Mouse (Mus musculus) heart, embryonic 10.5 days (tissue): ENCODE measurements around the gene Cars. TPM values are rescaled to one million over a fixed set of nuclear protein-coding genes. Genes with fewer than 3 reads are reported as not detected.
"Not testable (repeated sequence)": the region's sequence is repeated elsewhere in the genome, so short reads cannot be mapped to it uniquely, and the experiment has no call there.

Experiments
- DNase-seq: peaks from one replicate; pipeline ENCODE4 v3.0.0-alpha.2; 2017; ENCODE audit warnings: low spot score
- H3K27ac ChIP-seq: fragments of 300-500 bp; sonication (generic); 2 replicates; pipeline ENCODE4 v1.5.1; 2016; ENCODE audit warnings: mild to moderate bottlenecking
- H3K27me3 ChIP-seq: fragments of 300-500 bp; sonication (generic); 2 replicates; pipeline ENCODE4 v1.6.1; 2016; ENCODE audit warnings: mild to moderate bottlenecking; ENCODE audit not compliant: poor library complexity, insufficient read depth, severe bottlenecking
- H3K36me3 ChIP-seq: fragments of 300-500 bp; sonication (generic); 2 replicates; pipeline ENCODE4 v1.6.1; 2016; ENCODE audit warnings: mild to moderate bottlenecking, moderate library complexity
- H3K4me1 ChIP-seq: fragments of 300-500 bp; sonication (generic); 2 replicates; pipeline ENCODE4 v1.6.1; 2016; ENCODE audit warnings: mild to moderate bottlenecking
- H3K4me3 ChIP-seq: fragments of 300-500 bp; sonication (generic); 2 replicates; pipeline ENCODE4 v1.5.1; 2016; ENCODE audit warnings: mild to moderate bottlenecking, moderate library complexity
- H3K9me3 ChIP-seq: fragments of 300-500 bp; sonication (generic); 2 replicates; pipeline ENCODE4 v1.6.1; 2016; ENCODE audit warnings: mild to moderate bottlenecking, moderate library complexity
- WGBS: fragments of 180-500 bp; shearing (Covaris S2); methylation state at CpG from one replicate; pipeline ENCODE4 v1.1.7; 2016; 5-methylcytosine and 5-hydroxymethylcytosine counted together
- polyA plus RNA-seq: library from polyadenylated mRNA; unstranded; fragments of >200 nt; fragmentation: Nextera tagmentation; extraction: Ambion mirVana; gene quantifications from 2 replicates; pipeline ENCODE4 v1.2.1, GENCODE M21; 2016

Cars gene
- 41.7 and 58.0 TPM in 2 replicates for polyA plus RNA-seq

DNA sequence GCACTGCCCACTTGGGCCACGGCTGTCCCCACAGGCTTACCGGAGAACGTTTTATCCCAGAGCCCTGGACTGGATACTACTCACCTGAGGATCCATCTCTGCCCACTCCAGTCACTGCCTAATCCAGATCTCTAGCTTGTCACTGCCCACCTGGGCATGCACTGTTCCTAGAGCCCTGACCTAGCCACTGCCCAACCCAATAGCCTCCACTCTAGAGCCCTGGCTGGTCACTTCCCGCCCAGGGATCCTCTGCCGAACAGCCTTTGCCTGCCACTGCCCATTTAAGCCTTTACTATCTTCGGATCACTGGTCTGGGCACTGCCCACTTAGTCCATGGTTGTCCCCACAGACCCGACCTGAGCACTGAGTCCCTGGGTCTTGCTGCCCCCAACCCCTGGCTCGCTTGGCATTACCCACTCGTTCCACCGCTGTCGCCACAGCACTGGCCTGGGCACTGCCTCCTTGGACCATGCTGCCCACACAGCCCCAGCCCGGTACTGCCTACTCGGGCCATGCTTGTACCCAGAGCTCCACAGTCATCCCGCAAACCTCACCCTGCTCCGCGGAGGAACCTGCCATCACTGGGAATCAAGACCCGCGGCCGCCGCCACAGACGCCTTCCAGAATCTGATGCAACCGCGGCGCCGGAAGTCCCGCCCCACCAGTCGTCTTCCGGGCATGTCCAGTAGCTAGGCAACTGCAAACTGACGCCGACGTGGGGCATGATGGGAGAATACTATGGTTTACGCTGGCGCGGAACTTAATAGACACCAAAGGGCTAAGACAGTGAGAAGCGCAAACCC lies at the start of gene Cars:
Cars (minus strand) TSS at position 663 of the 803 bp plus-strand sequence.
- no peaks in the 10 kb centered on the region for H3K27me3 ChIP-seq
- peaks cover 19% of the 10 kb centered on the region for H3K4me1 ChIP-seq
- no peaks in the 10 kb centered on the region for H3K9me3 ChIP-seq
- peak; percentile 98 for DNase-seq
- peak within 1 kb of the TSS; percentile 89 for H3K27ac ChIP-seq
- H3K36me3 ChIP-seq = peaks cover 13% of the 10 kb centered on the region
- 2% methylated on average over 35 of the region's 35 CpGs for WGBS
- H3K4me3 ChIP-seq = peak within 1 kb of the TSS; percentile 95

DNA sequence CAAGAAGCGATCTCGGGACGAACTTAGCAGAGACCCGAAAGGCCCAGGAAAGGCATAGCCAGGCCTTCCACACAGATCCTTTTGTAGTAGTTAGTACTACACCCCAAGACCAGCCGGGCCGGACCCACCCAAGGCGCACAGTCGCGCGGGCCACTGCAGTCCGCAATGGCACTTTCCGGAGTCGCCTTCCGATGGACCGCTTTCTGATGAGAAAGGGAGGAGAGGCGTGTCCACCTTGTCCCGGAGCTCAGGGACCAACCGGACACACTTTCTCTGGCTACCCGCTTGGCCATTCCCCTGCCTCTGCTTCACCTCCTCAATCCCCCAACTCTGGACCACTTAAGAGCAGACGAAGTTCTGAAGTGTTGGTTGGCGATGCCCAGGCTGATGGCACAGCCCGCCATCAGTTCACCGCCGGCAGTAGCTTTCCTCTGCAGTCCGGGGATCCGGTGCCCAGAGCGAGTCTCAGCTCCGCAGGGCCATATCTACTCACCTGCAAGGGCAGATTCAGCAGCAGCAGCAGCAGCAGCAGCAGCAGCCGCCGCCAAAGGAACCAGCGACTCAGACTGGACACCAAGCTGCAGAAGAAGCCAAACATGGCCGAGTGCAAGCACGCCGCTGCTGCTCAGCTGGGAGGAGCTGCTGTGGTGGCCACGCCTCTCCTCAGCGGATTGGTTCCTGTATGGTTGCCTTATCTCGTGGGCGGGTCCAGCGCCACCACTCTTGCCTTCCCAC lies 49.3 kb upstream of the Cars start, which contains the start of gene Tnfrsf22:
Tnfrsf22 (minus strand) TSS at position 628 of the 735 bp plus-strand sequence.
- H3K36me3 ChIP-seq = no peaks in the 10 kb centered on the region
- WGBS = 3% methylated on average over 39 of the region's 39 CpGs
- 0 out of 2 replicates have a peak, but pooled peaks cover 3% of the 10 kb centered on the region for H3K4me1 ChIP-seq
- peak; percentile 94 for DNase-seq
- no peaks in the 10 kb centered on the region for H3K27me3 ChIP-seq
- H3K27ac ChIP-seq = peak within 1 kb of the TSS; percentile 77
- no peaks in the 10 kb centered on the region for H3K9me3 ChIP-seq
- H3K4me3 ChIP-seq = peak within 1 kb of the TSS; percentile 72

DNA sequence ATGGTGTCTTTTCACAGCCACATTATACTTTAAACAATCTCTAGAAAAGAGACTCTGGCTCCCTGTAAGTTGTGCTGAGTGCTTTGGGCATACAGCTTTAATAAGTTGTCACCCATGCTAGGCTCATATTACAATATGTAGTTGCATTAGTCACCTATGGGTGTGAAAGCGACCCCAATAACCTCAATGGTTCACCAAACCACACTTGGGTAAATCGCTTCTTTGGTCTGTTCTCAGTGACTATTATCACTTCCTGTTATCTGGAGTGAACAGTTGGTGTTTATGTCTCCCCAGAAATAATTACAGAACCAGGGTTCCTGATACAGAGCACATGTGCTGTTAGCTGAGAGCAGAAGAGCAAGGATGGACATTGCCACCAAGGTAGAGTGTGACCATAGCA lies 44.1 kb upstream of the Cars start:
- H3K27ac ChIP-seq, H3K27me3 ChIP-seq, DNase-seq, H3K4me3 ChIP-seq, H3K9me3 ChIP-seq, H3K36me3 ChIP-seq, H3K4me1 ChIP-seq: not testable (repeated sequence)
- 74% methylated on average over 2 of the region's 2 CpGs for WGBS

DNA sequence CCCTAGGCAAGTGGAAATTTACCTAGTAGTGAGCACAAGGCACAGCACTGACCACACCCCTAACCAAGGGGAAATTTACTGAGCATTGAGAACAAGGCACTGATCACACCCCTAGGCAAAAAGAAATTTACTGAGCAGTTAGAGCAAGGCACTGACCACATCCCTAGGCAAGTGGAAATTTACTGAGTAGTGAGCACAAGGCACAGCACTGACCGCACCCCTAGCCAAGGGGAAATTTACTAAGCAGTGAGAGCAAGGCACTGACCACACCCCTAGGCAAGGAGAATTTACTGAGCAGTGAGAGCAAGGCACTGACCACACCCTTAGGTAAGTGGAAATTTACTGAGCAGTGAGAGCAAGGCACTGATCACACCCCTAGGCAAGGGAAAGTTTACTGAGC lies 36.8 kb upstream of the Cars start:
- H3K4me1 ChIP-seq = no peaks in the 10 kb centered on the region

DNA sequence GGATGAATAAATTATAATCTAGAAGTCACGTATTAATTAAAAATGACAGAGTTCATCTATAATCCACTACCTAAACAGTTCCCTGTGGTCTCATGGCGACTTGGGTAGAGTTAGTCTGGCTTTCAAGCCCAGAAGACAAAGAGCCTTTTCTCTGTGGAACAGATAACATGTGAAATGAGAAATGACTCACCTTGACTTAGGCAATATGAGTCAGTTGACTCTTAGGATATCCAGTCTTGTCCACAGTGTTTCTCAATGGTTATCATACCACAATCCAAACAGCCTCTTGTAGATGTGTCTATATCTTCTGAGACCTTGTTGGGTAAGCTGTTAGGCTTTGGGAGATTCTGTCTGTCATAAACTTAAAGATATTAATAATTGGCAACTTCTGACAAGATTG lies 31.6 kb upstream of the Cars start:
- DNase-seq = no peak
- no peaks in the 10 kb centered on the region for H3K36me3 ChIP-seq
- no peak overlapping the region for H3K4me3 ChIP-seq
- H3K9me3 ChIP-seq = no peaks in the 10 kb centered on the region
- no peak overlapping the region for H3K27ac ChIP-seq
- H3K27me3 ChIP-seq = no peaks in the 10 kb centered on the region
- WGBS = 52% methylated on average over 2 of the region's 2 CpGs
- no peaks in the 10 kb centered on the region for H3K4me1 ChIP-seq

More for the DNA sequence above, 36.8 kb upstream of the Cars start:
- H3K9me3 ChIP-seq = no peaks in the 10 kb centered on the region
- H3K36me3 ChIP-seq = no peaks in the 10 kb centered on the region
- no peak overlapping the region for H3K4me3 ChIP-seq
- H3K27ac ChIP-seq = no peak overlapping the region
- no peaks in the 10 kb centered on the region for H3K27me3 ChIP-seq
- DNase-seq = no peak
- WGBS = 88% methylated on average over 1 of the region's 1 CpGs

DNA sequence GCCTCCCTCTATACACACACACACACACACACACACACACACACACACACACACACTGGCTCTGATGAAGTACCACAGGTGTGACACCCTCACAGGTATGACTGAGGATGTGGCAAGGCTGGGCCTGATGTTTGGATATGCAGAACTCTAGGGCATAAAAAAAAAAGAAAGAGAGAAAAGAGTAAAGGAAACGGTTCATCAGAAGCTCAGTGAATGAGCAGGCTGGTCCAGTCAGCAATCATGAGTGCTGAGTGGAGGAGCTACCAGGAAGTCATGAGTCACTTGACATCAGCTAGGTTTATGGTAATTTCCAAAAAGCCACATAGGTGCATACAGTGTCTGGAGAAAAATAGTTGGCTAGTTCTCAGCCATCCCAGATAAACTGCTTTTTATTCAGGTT lies 29.6 kb upstream of the Cars start:
- H3K27me3 ChIP-seq = no peaks in the 10 kb centered on the region
- no peaks in the 10 kb centered on the region for H3K4me1 ChIP-seq
- 44% methylated on average over 1 of the region's 1 CpGs for WGBS
- DNase-seq = no peak
- H3K36me3 ChIP-seq = no peaks in the 10 kb centered on the region
- no peak overlapping the region for H3K4me3 ChIP-seq
- H3K9me3 ChIP-seq = no peaks in the 10 kb centered on the region
- no peak overlapping the region for H3K27ac ChIP-seq

DNA sequence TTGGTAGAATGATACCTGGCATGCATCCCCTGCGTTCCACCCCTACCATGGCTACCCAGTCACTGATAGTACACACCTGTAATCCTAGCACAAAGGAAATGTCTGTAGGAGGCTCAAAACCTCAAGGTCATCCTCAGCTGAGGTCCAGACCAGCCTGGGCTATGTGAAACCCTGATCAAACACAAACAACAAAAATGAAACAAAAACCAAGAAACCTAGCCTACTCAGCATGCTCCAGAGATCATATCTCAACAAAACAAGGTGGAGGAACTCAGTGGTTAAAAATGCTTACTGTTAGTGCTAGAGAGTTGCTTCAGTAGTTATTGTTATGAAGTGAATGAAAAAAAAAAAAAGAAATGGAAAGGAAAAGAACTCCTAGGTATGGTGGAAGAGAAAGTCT lies 28.6 kb upstream of the Cars start, which contains the start of gene Tnfrsf26:
Tnfrsf26 (minus strand) TSS at position 183 of the 400 bp plus-strand sequence.
- no peak within 1 kb of the TSS for H3K4me3 ChIP-seq
- H3K27me3 ChIP-seq = no peaks in the 10 kb centered on the region
- no peaks in the 10 kb centered on the region for H3K9me3 ChIP-seq
- no peak for DNase-seq
- WGBS = 100% methylated on average over 1 of the region's 1 CpGs
- H3K27ac ChIP-seq = no peak within 1 kb of the TSS
- H3K36me3 ChIP-seq = no peaks in the 10 kb centered on the region
- H3K4me1 ChIP-seq = no peaks in the 10 kb centered on the region

DNA sequence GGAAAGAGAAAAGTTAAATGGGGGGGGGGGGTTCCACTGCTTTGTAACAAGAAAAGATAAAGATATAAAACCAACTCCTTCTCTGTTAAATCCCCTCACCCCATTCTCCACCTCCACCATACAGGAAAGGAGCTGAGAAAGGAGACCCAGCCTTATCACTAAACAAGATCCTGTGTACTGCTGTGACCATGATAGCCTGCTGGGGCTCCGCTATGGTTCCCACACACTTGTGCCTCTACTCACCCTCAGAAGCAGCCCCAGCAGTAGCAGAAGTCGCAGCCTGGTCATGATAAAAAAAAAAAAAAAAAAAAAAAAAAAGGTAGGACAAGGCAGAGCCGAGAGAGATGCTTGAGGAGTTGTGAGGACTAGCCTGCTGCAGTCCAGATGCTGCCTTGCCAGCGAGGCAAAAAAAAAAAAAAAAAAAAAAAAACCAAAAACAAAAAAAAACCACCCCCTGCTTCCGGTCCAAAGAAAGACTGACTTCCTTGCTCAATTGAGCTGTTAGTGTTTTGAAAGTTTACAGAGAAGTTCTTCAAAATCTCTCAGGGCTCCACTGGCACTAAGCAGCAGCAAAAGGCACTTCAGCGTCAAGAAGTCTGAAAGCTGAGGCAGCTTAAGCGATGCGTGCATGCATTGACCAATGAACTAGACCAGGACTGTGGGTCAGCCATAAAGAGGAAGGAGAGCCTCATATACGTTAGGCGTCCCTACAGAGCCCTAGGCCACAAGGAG lies 27.8 kb upstream of the Cars start:
- H3K36me3 ChIP-seq = no peaks in the 10 kb centered on the region
- H3K9me3 ChIP-seq = no peaks in the 10 kb centered on the region
- H3K4me3 ChIP-seq = no peak overlapping the region
- no peak for DNase-seq
- no peaks in the 10 kb centered on the region for H3K27me3 ChIP-seq
- 39% methylated on average over 10 of the region's 10 CpGs for WGBS
- no peak overlapping the region for H3K27ac ChIP-seq
- H3K4me1 ChIP-seq = no peaks in the 10 kb centered on the region

DNA sequence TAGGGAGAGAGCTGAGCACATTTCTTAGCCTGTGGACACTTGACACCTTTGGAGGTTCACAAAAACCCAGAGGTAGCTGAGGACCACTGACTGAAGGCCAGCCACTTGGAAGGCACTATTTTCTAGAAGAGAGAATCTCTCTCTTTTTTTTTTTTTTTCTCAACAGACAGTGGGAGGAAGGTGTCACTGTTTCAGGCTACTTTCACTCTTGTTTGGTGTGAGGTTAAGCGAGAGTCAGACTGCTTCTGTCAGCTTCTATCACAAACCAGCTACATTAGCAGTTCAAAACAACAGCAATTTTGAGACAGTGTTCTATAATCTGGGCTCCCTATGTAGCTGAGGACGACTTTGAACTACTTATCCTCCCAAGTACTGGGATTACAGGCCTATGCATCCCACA lies 26.3 kb upstream of the Cars start:
- no peak overlapping the region for H3K27ac ChIP-seq
- 51% methylated on average over 2 of the region's 2 CpGs for WGBS
- no peaks in the 10 kb centered on the region for H3K36me3 ChIP-seq

DNA sequence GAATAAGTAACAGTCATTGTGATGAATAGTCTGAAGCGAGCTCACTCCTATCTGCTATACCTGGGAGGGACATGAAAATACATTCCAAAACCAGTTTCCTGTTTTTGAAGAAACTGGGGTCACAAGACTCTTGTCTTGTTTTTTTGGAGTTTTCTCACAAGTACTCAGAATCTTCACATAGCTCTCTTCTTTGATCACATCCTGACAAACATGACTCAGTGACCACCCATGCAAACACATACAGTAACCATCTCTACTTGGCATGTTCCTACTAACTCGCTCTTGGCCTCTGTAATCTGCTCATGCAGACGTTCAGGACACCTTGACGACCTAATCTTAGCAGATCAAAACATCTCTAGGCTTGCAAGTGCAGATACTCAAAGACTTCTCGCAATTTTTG lies 25.3 kb upstream of the Cars start:
- H3K9me3 ChIP-seq = no peaks in the 10 kb centered on the region
- DNase-seq = no peak
- WGBS = 59% methylated on average over 5 of the region's 5 CpGs
- H3K36me3 ChIP-seq = no peaks in the 10 kb centered on the region
- H3K27ac ChIP-seq = no peak overlapping the region
- H3K4me1 ChIP-seq = no peaks in the 10 kb centered on the region
- H3K4me3 ChIP-seq = no peak overlapping the region
- H3K27me3 ChIP-seq = no peaks in the 10 kb centered on the region

More for the DNA sequence above, 26.3 kb upstream of the Cars start:
- Histone ChIP-seq H3K4me3 (no peak overlapping the region), H3K27me3 (no peaks in the 10 kb centered on the region), H3K9me3 (no peaks in the 10 kb centered on the region), H3K4me1 (no peaks in the 10 kb centered on the region)
- no peak for DNase-seq

DNA sequence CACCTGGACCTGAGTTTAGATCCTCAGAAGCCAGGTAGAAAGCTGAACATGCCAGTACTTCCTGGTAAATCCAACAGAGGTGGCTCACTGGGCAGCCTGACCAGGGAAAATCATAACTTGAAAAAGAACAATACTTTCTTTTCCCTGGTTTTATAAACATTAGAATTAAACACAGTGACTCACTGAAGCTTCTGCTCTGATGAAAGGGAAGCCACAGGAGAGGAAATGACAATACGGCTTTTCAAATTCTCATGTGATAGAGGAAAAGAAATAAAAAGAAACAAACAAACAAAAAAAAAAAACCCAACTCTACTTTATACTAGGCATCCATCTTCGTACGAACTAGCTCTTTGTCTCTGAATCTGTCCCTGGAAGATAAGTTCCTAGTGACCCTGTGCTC lies 24.7 kb upstream of the Cars start:
- Histone ChIP-seq H3K36me3 (no peaks in the 10 kb centered on the region), H3K27ac (no peak overlapping the region), H3K4me1 (no peaks in the 10 kb centered on the region), H3K27me3 (no peaks in the 10 kb centered on the region), H3K9me3 (no peaks in the 10 kb centered on the region), H3K4me3 (no peak overlapping the region)
- 71% methylated on average over 3 of the region's 3 CpGs for WGBS
- DNase-seq = no peak

DNA sequence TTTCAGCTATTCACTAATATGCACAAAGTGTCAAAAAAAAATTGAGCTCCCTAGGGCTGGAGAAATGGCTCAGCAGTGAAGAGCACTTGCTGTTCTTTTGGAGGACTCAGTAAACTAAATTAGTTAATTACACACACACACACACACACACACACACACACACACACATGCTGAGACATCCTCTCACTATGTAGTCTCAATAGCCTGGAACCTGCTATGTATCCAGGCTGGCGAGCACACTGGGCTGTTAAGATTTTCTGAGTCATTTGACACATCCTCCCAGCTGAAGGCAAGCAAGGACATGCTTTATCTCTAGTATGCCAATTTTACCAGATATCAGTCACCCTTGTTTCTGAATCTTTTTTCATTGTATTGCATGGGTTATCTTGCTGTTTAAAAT lies 21.1 kb upstream of the Cars start:
- WGBS = 54% methylated on average over 1 of the region's 1 CpGs

More for the DNA sequence above, 21.1 kb upstream of the Cars start:
- no peaks in the 10 kb centered on the region for H3K4me1 ChIP-seq
- H3K9me3 ChIP-seq = no peaks in the 10 kb centered on the region
- no peaks in the 10 kb centered on the region for H3K27me3 ChIP-seq
- no peak overlapping the region for H3K4me3 ChIP-seq
- no peak for DNase-seq
- no peaks in the 10 kb centered on the region for H3K36me3 ChIP-seq
- no peak overlapping the region for H3K27ac ChIP-seq
